Mouse (Mus musculus) regulatory T cell (primary cell): ENCODE measurements around the gene Panx1.

ENCODE experiments used
- in situ Hi-C: fragments of 300-600 bp; cut with MboI, MseI; formaldehyde crosslinking; loops from one replicate; pipeline ENCODE4 v1.15.1; 2025; ENCODE audit warnings: high pct_unique_total_duplicates

The Panx1 gene

DNA sequence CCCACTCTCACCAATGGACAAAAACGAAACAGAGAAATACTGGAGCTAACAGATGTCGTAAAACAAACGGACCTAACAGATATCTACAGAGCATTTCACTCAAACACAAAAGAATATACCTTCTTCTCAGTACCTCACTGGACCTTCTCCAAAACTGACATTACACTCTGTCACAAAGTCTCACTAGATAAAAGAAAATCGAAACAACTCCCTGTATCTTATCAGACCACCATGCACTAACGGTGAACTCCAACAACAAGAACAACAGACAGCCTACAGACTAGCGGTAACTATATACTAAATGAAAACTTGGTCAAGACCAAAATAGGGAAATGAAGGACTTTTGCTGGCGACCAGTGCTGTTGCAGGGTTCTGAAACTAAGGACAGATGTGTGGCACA is 71.5 kb downstream of the Panx1 start:
- in situ Hi-C loops: no loop called here

GRCm38 (mm10) chr9:14970805-14971525 is 74.3 kb downstream of the Panx1 start:
- in situ Hi-C loops: no loop called here

- in situ Hi-C loops: no loop called here
These were observed 75.1 kb downstream of the Panx1 start for GRCm38 (mm10) chr9:14970211-14970610.

- in situ Hi-C loops: no loop called here
These were observed 77.7 kb downstream of the Panx1 start for GRCm38 (mm10) chr9:14967598-14967997.

DNA sequence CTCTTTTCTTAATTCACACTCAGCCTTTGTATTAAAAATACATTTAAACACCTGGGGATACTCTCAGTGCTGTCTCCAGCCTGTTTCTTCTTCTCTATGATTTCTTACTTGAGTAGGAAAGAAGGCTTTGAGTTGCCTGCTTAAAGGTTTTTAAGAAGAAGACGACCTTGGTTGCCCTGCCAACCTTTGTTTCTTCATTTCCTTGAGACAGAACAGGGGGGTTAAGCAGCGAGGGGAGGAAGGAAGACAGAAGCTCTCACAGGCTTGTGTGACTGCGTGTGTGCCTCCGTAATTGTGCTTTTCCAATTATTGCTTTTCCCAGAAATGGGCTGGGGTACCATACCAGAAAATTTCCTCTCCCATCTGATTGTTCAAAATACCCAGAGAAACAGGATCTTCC is 78.5 kb downstream of the Panx1 start:
- in situ Hi-C loops: no loop called here

DNA sequence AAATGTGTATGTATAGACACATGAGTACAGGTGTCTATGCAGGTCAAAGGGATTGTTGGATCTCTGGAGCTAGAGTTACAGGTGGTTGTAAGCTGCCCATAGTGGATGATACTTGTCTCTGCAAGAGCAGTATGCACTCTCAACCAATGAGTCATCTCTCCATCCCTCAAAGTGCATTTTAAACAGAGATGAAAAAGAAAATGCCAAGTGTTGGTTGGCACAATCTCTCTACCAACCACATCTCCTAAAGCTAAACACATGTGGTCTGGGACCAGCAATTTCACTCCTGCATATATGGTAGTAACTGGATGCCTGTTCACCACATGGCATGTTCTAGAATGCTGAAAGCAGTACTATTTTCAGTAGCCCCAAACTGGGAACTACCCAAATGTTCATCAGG is 79.9 kb downstream of the Panx1 start:
- in situ Hi-C loops: no loop called here

DNA sequence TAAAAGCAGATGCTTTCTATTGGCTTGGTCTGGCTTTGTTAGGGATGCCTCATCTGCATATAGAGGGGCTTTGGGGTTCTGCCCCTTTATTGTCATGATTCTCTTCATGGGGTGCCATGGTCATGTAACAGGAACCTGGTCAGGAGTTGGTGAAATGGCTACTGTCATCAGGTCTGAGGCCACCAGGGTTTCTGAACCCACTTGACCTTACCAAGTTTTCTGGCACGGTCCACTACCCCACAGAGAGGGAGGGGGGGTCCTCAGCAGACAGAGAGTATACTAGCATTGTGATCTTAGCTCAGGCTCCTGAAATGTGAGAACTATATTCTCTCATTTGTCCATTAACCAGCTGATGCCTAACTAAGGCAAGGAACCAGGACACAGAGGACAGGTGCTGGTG is 82.5 kb downstream of the Panx1 start:
- in situ Hi-C loops: no loop called here

GRCm38 (mm10) chr9:14954659-14955058 is 90.6 kb downstream of the Panx1 start:
- in situ Hi-C loops: no loop called here
